Mouse (Mus musculus): ENCODE measurements at regions not wholly inside any gene's neighbourhood (a gene's known extent, or its start where the extent isn't known, plus 50 kb on each side); places are given as distances from the start of the nearest gene placed in this dataset.

- peak in 1 of 2 experiments; percentile 25 for DNase-seq (ENCODE audit: extremely low spot score in 1 of 2, low spot score in 1 of 2)
Observed at GRCm38 (mm10) chr13:84757896-84758567, 431.2 kb upstream of the Ccnh start.

GRCm38 (mm10) chr13:84758568-84758900, 430.7 kb upstream of the Ccnh start:
- peak; percentile 62 to 63 for DNase-seq (ENCODE audit: extremely low spot score in 1 of 2, low spot score in 1 of 2)

GRCm38 (mm10) chr13:84759061-84759460, 430.1 kb upstream of the Ccnh start:
- no peak for DNase-seq (ENCODE audit: extremely low spot score in 1 of 2, low spot score in 1 of 2)

DNA sequence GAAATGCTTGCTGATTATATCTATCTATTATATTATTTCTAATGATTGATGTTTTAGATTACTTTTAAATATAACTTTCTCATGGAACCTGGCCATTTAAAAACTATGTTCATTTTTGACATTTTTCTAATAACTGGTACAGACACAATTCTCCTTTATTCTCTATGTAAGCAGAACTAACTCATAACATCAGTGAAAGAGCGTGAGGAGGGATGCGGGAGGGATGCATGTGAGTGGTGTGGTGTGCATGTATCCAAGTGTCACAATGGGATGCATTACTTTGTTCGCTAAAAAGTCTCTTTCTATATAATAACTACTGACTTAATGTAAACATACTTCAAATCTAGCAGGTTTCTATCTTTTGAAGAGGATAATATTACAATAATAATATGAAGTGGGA, 428.7 kb upstream of the Ccnh start:
- no peak for DNase-seq (ENCODE audit: extremely low spot score in 1 of 2, low spot score in 1 of 2)

DNA sequence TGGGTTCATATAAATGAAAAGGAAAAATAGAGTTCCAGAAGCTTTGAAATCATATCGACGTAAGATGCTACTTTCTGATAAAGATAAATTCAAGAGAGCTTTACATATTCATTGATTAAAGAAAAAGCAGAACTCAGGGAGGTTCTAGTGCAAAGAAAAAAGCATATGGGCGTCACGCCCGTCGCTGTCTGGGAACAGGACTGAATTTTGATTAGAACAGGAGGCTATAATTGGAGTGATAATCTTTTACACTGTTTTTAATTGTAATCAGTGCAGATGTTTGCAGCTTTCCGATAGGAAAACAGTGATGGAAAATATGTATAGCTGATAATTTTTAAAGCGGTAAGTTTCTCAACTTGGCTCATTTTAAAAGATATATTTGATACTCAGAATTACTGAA, 428.2 kb upstream of the Ccnh start:
- DNase-seq (ENCODE audit: extremely low spot score in 1 of 2, low spot score in 1 of 2), result peak in 1 of 2 experiments; percentile 34

- no peak for DNase-seq (ENCODE audit: extremely low spot score in 1 of 2, low spot score in 1 of 2)
Observed at GRCm38 (mm10) chr13:84761821-84762220, 427.4 kb upstream of the Ccnh start.

DNA sequence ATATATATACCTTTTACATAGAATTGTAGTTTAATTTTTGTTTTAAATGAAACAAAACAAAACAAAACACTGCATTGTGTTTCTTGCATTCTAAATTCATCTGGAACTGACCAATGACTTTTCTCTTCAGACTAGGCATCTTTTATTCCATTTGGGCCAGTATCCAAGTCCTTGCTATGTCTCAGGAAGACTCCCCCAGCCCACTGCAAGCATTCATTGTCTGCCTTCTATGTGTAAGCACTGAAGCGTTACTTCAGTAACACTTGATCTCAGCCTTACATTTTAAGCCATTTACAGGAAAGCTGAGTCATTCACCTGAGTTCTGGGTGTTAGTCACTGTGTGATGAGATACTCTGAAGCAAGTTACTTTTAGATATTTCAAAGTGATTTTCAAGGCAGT, 425.3 kb upstream of the Ccnh start:
- no peak for DNase-seq (ENCODE audit: extremely low spot score in 1 of 2, low spot score in 1 of 2)

- DNase-seq (ENCODE audit: extremely low spot score in 1 of 2, low spot score in 1 of 2), result no peak
Observed at GRCm38 (mm10) chr13:84771956-84772355, 417.3 kb upstream of the Ccnh start.

DNA sequence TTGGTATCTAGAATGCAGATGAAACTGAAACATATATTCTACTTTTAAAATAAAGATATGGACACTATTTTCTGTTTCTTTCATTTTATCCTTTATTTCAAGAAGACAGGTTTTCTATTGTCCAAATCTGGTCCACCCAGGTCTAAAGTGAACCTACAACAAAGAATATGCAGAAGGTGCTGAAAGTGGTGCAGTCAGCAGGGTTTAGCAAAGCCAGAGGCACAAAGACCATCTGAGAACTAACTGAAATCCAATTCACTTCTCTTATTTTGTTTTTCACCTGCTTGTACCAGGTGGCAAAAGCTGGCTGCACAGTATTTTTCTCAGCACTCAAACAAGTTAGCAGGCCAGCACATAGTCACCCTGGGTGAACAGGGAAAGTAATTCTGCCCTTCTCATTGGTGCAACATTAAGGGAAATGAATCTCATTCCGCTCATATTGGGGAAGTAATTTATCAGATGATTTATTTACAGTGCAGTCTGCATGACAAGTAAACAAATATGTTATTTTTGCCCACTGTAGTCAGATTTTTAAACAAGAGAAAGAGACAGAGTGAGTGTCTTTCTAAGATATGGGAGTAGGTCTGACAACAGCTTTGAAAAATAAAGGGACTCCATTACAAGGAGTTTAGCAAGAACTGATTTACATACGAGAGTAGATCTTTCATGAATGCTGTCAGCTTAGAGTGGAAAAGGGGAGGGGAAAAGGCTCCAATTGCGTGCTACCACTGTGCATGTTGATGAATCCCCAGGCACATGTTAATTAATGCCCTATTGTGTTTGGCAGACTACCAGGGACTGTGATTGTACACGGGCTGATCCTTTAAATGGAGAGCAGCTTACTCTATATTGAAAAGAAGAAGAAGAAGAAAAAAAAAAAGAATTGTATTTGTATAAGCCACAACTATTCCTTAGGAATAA, 405.9 kb upstream of the Ccnh start:
- no peak for DNase-seq (ENCODE audit: extremely low spot score in 1 of 2, low spot score in 1 of 2)

- DNase-seq (ENCODE audit: extremely low spot score in 1 of 2, low spot score in 1 of 2), result no peak
Observed at GRCm38 (mm10) chr13:84804241-84804980, 384.8 kb upstream of the Ccnh start.

- DNase-seq (ENCODE audit: extremely low spot score in 1 of 2, low spot score in 1 of 2), result no peak
Observed at GRCm38 (mm10) chr13:84805190-84805589, 384.0 kb upstream of the Ccnh start.

DNA sequence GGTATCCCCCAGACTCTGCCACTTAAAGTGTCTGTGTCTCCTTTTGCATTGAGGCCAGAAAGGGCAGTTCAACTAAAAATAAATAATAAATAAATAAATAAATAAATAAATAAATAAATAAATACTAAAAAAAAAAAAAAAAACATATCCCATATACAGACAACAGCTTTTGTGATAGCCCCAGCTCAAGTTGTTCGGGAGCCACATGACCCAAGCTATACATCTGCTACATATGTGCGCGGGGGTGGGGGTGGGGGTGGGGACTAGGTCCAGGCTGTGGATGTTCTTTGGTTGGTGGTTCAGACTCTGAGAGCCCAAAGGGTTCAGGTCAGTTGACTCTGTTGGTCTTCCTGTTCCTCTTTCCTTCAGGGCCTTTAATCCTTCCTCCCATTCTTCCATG, 379.6 kb upstream of the Ccnh start:
- no peak for DNase-seq (ENCODE audit: extremely low spot score in 1 of 2, low spot score in 1 of 2)
